Mouse (Mus musculus) heart, embryonic 10.5 days (tissue): Measurements from ENCODE around the gene Olfr202. TPM values are rescaled to one million over a fixed set of nuclear protein-coding genes. Genes with fewer than 3 reads are reported as not detected.
"Not testable (repeated sequence)": the region's sequence is repeated elsewhere in the genome, so short reads cannot be mapped to it uniquely, and the experiment has no call there.

Experiments
- DNase-seq: peaks from one replicate; pipeline ENCODE4 v3.0.0-alpha.2; 2017; ENCODE audit warnings: low spot score
- H3K27ac ChIP-seq: fragments of 300-500 bp; sonication (generic); 2 replicates; pipeline ENCODE4 v1.5.1; 2016; ENCODE audit warnings: mild to moderate bottlenecking
- H3K27me3 ChIP-seq: fragments of 300-500 bp; sonication (generic); 2 replicates; pipeline ENCODE4 v1.6.1; 2016; ENCODE audit warnings: mild to moderate bottlenecking; ENCODE audit not compliant: poor library complexity, insufficient read depth, severe bottlenecking
- H3K36me3 ChIP-seq: fragments of 300-500 bp; sonication (generic); 2 replicates; pipeline ENCODE4 v1.6.1; 2016; ENCODE audit warnings: mild to moderate bottlenecking, moderate library complexity
- H3K4me1 ChIP-seq: fragments of 300-500 bp; sonication (generic); 2 replicates; pipeline ENCODE4 v1.6.1; 2016; ENCODE audit warnings: mild to moderate bottlenecking
- H3K4me3 ChIP-seq: fragments of 300-500 bp; sonication (generic); 2 replicates; pipeline ENCODE4 v1.5.1; 2016; ENCODE audit warnings: mild to moderate bottlenecking, moderate library complexity
- H3K9me3 ChIP-seq: fragments of 300-500 bp; sonication (generic); 2 replicates; pipeline ENCODE4 v1.6.1; 2016; ENCODE audit warnings: mild to moderate bottlenecking, moderate library complexity
- WGBS: fragments of 180-500 bp; shearing (Covaris S2); methylation state at CpG from one replicate; pipeline ENCODE4 v1.1.7; 2016; 5-methylcytosine and 5-hydroxymethylcytosine counted together
- polyA plus RNA-seq: library from polyadenylated mRNA; unstranded; fragments of >200 nt; fragmentation: Nextera tagmentation; extraction: Ambion mirVana; gene quantifications from 2 replicates; pipeline ENCODE4 v1.2.1, GENCODE M21; 2016

The Olfr202 gene
- not detected in 2 replicates for polyA plus RNA-seq

- Histone ChIP-seq H3K4me3 (no peak within 1 kb of the TSS), H3K4me1 (no peaks in the 10 kb centered on the region), H3K27ac (no peak within 1 kb of the TSS), H3K36me3 (no peaks in the 10 kb centered on the region), H3K9me3 (no peaks in the 10 kb centered on the region), H3K27me3 (no peaks in the 10 kb centered on the region)
- 81% methylated on average over 1 of the region's 1 CpGs for WGBS
- DNase-seq: no peak
These were observed at the start of gene Olfr202 for GRCm38 (mm10) chr16:59286693-59287092. Gene Olfr202, minus strand, starts transcription at chr16:59286793.

GRCm38 (mm10) chr16:59331038-59331437 lies 44.4 kb upstream of the Olfr202 start, which contains the start of gene Olfr205:
Gene Olfr205, minus strand, starts transcription at chr16:59331138.
- no peaks in the 10 kb centered on the region for H3K27me3 ChIP-seq
- DNase-seq: no peak
- H3K9me3 ChIP-seq: peaks cover 4% of the 10 kb centered on the region
- no peak within 1 kb of the TSS for H3K27ac ChIP-seq
- H3K36me3 ChIP-seq: no peaks in the 10 kb centered on the region
- H3K4me3 ChIP-seq: no peak within 1 kb of the TSS
- no peaks in the 10 kb centered on the region for H3K4me1 ChIP-seq

- not testable (repeated sequence) for H3K36me3 ChIP-seq, H3K4me3 ChIP-seq, H3K9me3 ChIP-seq, H3K4me1 ChIP-seq, DNase-seq, H3K27me3 ChIP-seq, H3K27ac ChIP-seq
- 76% methylated on average over 1 of the region's 1 CpGs for WGBS
These were observed 36.7 kb upstream of the Olfr202 start for GRCm38 (mm10) chr16:59323262-59323661.

GRCm38 (mm10) chr16:59318148-59318547 lies 31.6 kb upstream of the Olfr202 start, which contains the start of gene Olfr204:
Gene Olfr204, minus strand, starts transcription at chr16:59318248.
- H3K9me3 ChIP-seq: no peaks in the 10 kb centered on the region

GRCm38 (mm10) chr16:59298581-59298980 lies 12.0 kb upstream of the Olfr202 start, which contains the start of gene Olfr203:
Gene Olfr203, plus strand, starts transcription at chr16:59298881.
- no peak for DNase-seq
- H3K27ac ChIP-seq: no peak within 1 kb of the TSS
- no peaks in the 10 kb centered on the region for H3K9me3 ChIP-seq
- no peaks in the 10 kb centered on the region for H3K36me3 ChIP-seq
- H3K4me1 ChIP-seq: no peaks in the 10 kb centered on the region
- H3K27me3 ChIP-seq: no peaks in the 10 kb centered on the region
- no peak within 1 kb of the TSS for H3K4me3 ChIP-seq
- WGBS: 85% methylated on average over 2 of the region's 2 CpGs

More at GRCm38 (mm10) chr16:59318148-59318547, 31.6 kb upstream of the Olfr202 start, which contains the start of gene Olfr204:
- DNase-seq: no peak
- Histone ChIP-seq H3K27ac (no peak within 1 kb of the TSS), H3K36me3 (no peaks in the 10 kb centered on the region), H3K4me1 (no peaks in the 10 kb centered on the region), H3K27me3 (no peaks in the 10 kb centered on the region), H3K4me3 (no peak within 1 kb of the TSS)

GRCm38 (mm10) chr16:59287576-59287975 lies 983 bp upstream of the Olfr202 start:
- DNase-seq, H3K27me3 ChIP-seq: not testable (repeated sequence)
- WGBS: 72% methylated on average over 9 of the region's 9 CpGs

GRCm38 (mm10) chr16:59283476-59283875 lies 3.1 kb downstream of the Olfr202 start:
- H3K4me1 ChIP-seq: no peaks in the 10 kb centered on the region
- WGBS: 67% methylated on average over 1 of the region's 1 CpGs
- DNase-seq: no peak

More at GRCm38 (mm10) chr16:59287576-59287975, 983 bp upstream of the Olfr202 start:
- H3K4me1 ChIP-seq, H3K4me3 ChIP-seq, H3K36me3 ChIP-seq, H3K9me3 ChIP-seq, H3K27ac ChIP-seq: not testable (repeated sequence)

GRCm38 (mm10) chr16:59280542-59280941 lies 6.1 kb downstream of the Olfr202 start:
- no peak for DNase-seq
- Histone ChIP-seq H3K4me3 (no peak overlapping the region), H3K36me3 (no peaks in the 10 kb centered on the region), H3K9me3 (no peaks in the 10 kb centered on the region), H3K27ac (no peak overlapping the region), H3K27me3 (no peaks in the 10 kb centered on the region), H3K4me1 (no peaks in the 10 kb centered on the region)
- 45% methylated on average over 3 of the region's 3 CpGs for WGBS

More at GRCm38 (mm10) chr16:59283476-59283875, 3.1 kb downstream of the Olfr202 start:
- Histone ChIP-seq H3K36me3 (no peaks in the 10 kb centered on the region), H3K27ac (no peak overlapping the region), H3K9me3 (no peaks in the 10 kb centered on the region), H3K27me3 (no peaks in the 10 kb centered on the region), H3K4me3 (no peak overlapping the region)

GRCm38 (mm10) chr16:59272532-59272931 lies 14.1 kb downstream of the Olfr202 start, which contains the start of gene Olfr201:
Gene Olfr201, minus strand, starts transcription at chr16:59272632.
- 81% methylated on average over 4 of the region's 4 CpGs for WGBS
- H3K27ac ChIP-seq, H3K9me3 ChIP-seq, H3K4me3 ChIP-seq, DNase-seq, H3K4me1 ChIP-seq, H3K36me3 ChIP-seq, H3K27me3 ChIP-seq: not testable (repeated sequence)

GRCm38 (mm10) chr16:59269097-59269496 lies 17.5 kb downstream of the Olfr202 start:
- DNase-seq, H3K27ac ChIP-seq, H3K4me3 ChIP-seq, H3K4me1 ChIP-seq, H3K9me3 ChIP-seq, H3K36me3 ChIP-seq, H3K27me3 ChIP-seq: not testable (repeated sequence)
- 71% methylated on average over 4 of the region's 4 CpGs for whole genome bisulfite sequencing

- Histone ChIP-seq H3K4me1 (no peaks in the 10 kb centered on the region), H3K9me3 (no peaks in the 10 kb centered on the region; the same call in 1 of the 2 replicates), H3K4me3 (no peak overlapping the region), H3K36me3 (no peaks in the 10 kb centered on the region), H3K27ac (no peak overlapping the region), H3K27me3 (no peaks in the 10 kb centered on the region)
- WGBS: 80% methylated on average over 17 of the region's 17 CpGs
- no peak for DNase-seq
These were observed 36.9 kb downstream of the Olfr202 start for GRCm38 (mm10) chr16:59249684-59250083.
